Mouse (Mus musculus) C2C12 (cell line): ENCODE measurements around the gene Gm11569. TPM values are rescaled to one million over a fixed set of nuclear protein-coding genes. Genes with fewer than 3 reads are reported as not detected.
A peak's percentile ranks its signal among the peaks of the same experiment; 100 is the strongest.
"Not testable (repeated sequence)": the region's sequence is repeated elsewhere in the genome, so short reads cannot be mapped to it uniquely, and the experiment has no call there.

Experiments used
- H3K27me3 ChIP-seq: one replicate; pipeline ENCODE4 v1.6.1; 2011; ENCODE audit not compliant: control insufficient read depth, insufficient read depth, insufficient read length
- H3K36me3 ChIP-seq: one replicate; pipeline ENCODE4 v1.6.1; 2011; ENCODE audit not compliant: control insufficient read depth, insufficient read depth
- H3K4me3 ChIP-seq: one replicate; pipeline ENCODE4 v1.5.1; 2011; ENCODE audit warnings: mild to moderate bottlenecking, control low read depth; ENCODE audit not compliant: poor library complexity, insufficient read depth, severe bottlenecking
- H3K79me2 ChIP-seq: one replicate; pipeline ENCODE4 v1.6.1; 2011; ENCODE audit not compliant: control insufficient read depth, insufficient read depth
- H3K79me3 ChIP-seq: one replicate; pipeline ENCODE4 v1.6.1; 2011; ENCODE audit warnings: low read depth, control low read depth
- H3ac ChIP-seq: one replicate; pipeline ENCODE3; 2011; ENCODE audit warnings: low read depth; ENCODE audit not compliant: control insufficient read depth, insufficient read length
- CEBPB ChIP-seq: IDR thresholded peaks from one replicate; pipeline ENCODE4 v1.6.1; 2011; ENCODE audit warnings: low read depth, mild to moderate bottlenecking, control low read depth, moderate library complexity
- CTCF ChIP-seq: IDR thresholded peaks from one replicate; pipeline ENCODE4 v1.5.1; 2011; ENCODE audit not compliant: control insufficient read depth, insufficient read depth, insufficient read length
- FOSL1 ChIP-seq: IDR thresholded peaks from one replicate; pipeline ENCODE4 v1.8.0; 2011; ENCODE audit warnings: mild to moderate bottlenecking, low read length; ENCODE audit not compliant: poor library complexity, insufficient read depth, severe bottlenecking
- MAX ChIP-seq: IDR thresholded peaks from one replicate; pipeline ENCODE4 v1.6.1; 2011; ENCODE audit warnings: mild to moderate bottlenecking, control low read depth
- MYOD1 ChIP-seq: IDR thresholded peaks from one replicate; pipeline ENCODE4 v1.6.1; 2011; ENCODE audit warnings: low read depth; ENCODE audit not compliant: control insufficient read depth, insufficient read length
- MYOG ChIP-seq: IDR thresholded peaks from one replicate; pipeline ENCODE4 v1.6.1; 2011; ENCODE audit not compliant: control insufficient read depth, insufficient read length; ENCODE audit errors: extremely low read depth
- USF1 ChIP-seq: IDR thresholded peaks from one replicate; pipeline ENCODE4 v1.6.1; 2011; ENCODE audit warnings: low read depth, mild to moderate bottlenecking, control low read depth, moderate library complexity
- polyA plus RNA-seq: library from polyadenylated mRNA; unstranded; fragments of >200 nt; fragmentation: generic; extraction: Trizol; gene quantifications from one replicate; pipeline ENCODE4 v1.2.1, GENCODE M21; 2012; ENCODE audit warnings: missing spikeins

Gm11569 gene
- polyA plus RNA-seq, 1 experiment = not detected

DNA sequence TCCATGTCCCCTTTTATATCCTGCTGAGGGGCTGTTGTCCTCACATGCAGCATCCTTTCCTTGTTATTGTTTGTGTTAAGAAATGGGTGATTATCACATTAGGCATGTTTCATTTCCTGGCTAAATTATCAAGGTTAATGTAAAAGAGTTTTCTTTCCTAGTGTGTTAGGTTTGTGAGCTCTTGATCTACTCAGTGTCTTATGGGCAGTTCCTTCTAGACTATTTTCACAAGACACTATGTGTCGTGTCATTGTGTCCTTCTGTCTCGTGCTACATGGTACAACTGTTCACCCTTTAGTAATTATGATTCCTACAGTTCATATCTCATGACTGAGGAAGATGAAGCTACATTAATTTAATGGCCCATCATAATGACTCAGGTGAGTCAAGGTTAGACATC, 5.4 kb downstream of the Gm11569 start, which contains the start of gene Gm11596:
Gm11596 (minus strand) TSS at position 101 of the 400 bp plus-strand sequence.
- H3K79me3 ChIP-seq = no peaks in the 10 kb centered on the region
- no peak within 1 kb of the TSS for H3ac ChIP-seq
- H3K79me2 ChIP-seq = no peaks in the 10 kb centered on the region
- peaks cover 12% of the 10 kb centered on the region for H3K27me3 ChIP-seq
- TF ChIP-seq USF1 = no peak
- no peak for TF ChIP-seq MAX
- TF ChIP-seq MYOD1 = no peak
- no peak for TF ChIP-seq CTCF
- no peak for TF ChIP-seq CEBPB
- no peak for TF ChIP-seq MYOG
- no peak for TF ChIP-seq FOSL1
- H3K36me3 ChIP-seq = no peaks in the 10 kb centered on the region
- no peak within 1 kb of the TSS for H3K4me3 ChIP-seq

DNA sequence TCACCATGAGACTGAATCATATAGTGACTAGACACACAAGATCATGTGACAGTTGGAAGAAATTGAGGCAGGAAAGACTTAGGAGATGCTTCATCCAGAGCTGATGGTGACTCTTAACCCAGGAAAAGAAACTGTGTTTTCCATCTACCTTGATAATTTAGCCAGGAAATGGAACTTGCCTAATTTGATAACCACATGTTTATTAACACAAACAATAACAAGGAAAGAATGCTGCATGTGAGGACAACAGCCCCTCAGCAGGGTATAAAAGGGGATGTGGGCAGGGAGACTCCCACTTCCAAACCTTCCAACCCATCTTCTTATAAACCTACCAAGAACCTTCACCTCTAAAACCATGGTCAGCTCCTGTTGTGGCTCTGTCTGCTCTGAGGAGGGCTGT, 13.8 kb downstream of the Gm11569 start, which contains the start of gene Krtap4-9:
Krtap4-9 (plus strand) TSS at position 301 of the 400 bp plus-strand sequence.
- not testable (repeated sequence) for H3K36me3 ChIP-seq, H3K4me3 ChIP-seq, H3K79me2 ChIP-seq, H3K79me3 ChIP-seq, H3K27me3 ChIP-seq, H3ac ChIP-seq

DNA sequence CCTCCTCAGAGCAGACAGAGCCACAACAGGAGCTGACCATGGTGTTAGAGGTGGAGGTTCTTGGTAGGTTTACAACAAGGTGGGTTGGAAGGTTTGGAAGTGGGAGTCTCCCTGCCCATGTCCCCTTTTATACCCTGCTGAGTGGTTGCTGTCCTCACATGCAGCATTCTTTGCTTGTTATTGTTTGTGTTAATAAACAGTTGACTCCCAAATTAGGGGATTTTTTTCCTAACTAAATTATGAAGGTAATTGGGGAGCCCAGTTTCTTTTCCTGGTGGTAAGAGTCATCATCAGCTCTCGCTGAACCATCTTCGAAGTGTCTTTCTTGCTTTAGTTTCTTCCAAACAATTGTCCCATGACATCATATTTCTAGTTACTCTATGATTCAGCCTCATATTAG, 18.1 kb downstream of the Gm11569 start, which contains the start of gene Krtap4-8:
Krtap4-8 (minus strand) TSS at position 101 of the 400 bp plus-strand sequence.
- H3K36me3 ChIP-seq = no peaks in the 10 kb centered on the region
- no peak for TF ChIP-seq CEBPB
- no peak for TF ChIP-seq MAX
- no peak for TF ChIP-seq USF1
- TF ChIP-seq FOSL1 = no peak
- TF ChIP-seq MYOG = no peak
- TF ChIP-seq CTCF = no peak
- H3K79me2 ChIP-seq = no peaks in the 10 kb centered on the region
- H3K27me3 ChIP-seq = no peaks in the 10 kb centered on the region
- H3K79me3 ChIP-seq = no peaks in the 10 kb centered on the region
- no peak within 1 kb of the TSS for H3ac ChIP-seq
- H3K4me3 ChIP-seq = no peak within 1 kb of the TSS

DNA sequence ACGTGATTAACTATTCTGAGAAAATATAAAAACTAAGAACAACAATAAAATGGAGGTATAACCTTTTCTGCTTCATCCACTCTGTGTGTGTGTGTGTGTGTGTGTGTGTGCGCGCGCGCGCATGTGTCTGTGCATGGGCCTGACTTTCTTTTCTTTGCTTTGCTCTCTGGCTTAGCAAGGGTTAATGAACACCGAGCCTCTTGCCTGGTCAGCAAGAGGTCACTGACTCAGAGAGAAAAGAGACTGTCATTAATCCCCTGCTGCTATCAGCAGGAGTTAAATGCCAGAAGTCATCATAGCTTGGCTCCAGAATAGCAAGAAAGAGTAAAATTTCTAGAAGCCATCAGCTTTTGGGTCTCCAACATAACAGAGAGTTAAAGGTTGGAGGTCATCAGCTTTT, 20.3 kb downstream of the Gm11569 start:
- TF ChIP-seq CEBPB (no peak), FOSL1 (no peak), CTCF (no peak), MAX (no peak), MYOD1 (no peak), USF1 (no peak), MYOG (no peak)
- Histone ChIP-seq H3K79me3 (no peaks in the 10 kb centered on the region), H3K27me3 (no peaks in the 10 kb centered on the region), H3K36me3 (no peaks in the 10 kb centered on the region), H3K4me3 (no peak overlapping the region), H3ac (no peak overlapping the region), H3K79me2 (no peaks in the 10 kb centered on the region)

DNA sequence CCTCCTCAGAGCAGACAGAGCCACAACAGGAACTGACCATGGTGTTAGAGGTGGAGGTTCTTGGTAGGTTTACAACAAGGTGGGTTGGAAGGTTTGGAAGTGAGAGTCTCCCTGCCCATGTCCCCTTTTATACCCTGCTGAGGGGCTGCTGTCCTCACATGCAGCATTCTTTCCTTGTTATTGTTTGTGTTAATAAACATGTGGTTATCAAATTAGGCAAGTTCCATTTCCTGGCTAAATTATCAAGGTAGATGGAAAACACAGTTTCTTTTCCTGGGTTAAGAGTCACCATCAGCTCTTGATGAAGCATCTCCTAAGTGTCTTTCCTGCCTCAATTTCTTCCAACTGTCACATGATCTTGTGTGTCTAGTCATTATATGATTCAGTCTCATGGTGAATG, 25.9 kb downstream of the Gm11569 start, which contains the start of gene Gm11595:
Gm11595 (minus strand) TSS at position 101 of the 400 bp plus-strand sequence.
- not testable (repeated sequence) for H3K27me3 ChIP-seq, H3K4me3 ChIP-seq, H3ac ChIP-seq, H3K79me3 ChIP-seq, H3K79me2 ChIP-seq, H3K36me3 ChIP-seq

DNA sequence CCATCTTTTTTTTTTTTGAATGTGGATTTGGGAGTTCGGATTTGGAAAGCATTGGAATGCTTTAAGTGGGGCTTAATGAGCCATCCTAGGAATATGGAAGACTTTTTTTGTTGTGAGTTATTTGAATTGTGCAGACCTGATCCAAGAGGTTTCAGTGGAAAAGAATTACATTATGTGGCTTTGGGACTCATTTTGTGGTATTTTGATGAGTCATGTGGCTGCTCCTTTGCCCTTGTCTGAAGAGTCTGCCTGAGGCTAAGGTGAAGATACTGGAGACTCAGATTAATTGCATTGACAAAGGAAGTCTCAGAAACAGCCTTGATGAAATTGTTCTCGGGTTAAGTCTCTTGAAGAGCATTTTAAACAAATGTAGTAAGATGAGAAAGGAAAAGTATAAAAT, 30.3 kb downstream of the Gm11569 start:
- Histone ChIP-seq H3K4me3 (no peak overlapping the region), H3K36me3 (no peaks in the 10 kb centered on the region), H3K79me2 (no peaks in the 10 kb centered on the region), H3K27me3 (peaks cover 5% of the 10 kb centered on the region), H3ac (no peak overlapping the region), H3K79me3 (no peaks in the 10 kb centered on the region)
- TF ChIP-seq MAX (no peak), MYOD1 (no peak), FOSL1 (peak; percentile 58), CTCF (no peak), CEBPB (no peak), USF1 (peak; percentile 27), MYOG (no peak)
